Mouse (Mus musculus): ENCODE data around the gene Itga9.

The Itga9 gene

GRCm38 (mm10) chr9:118873031-118873430 lies 266.5 kb downstream of the Itga9 start:
- no peak for DNase-seq (ENCODE audit: extremely low spot score, low spot score)

GRCm38 (mm10) chr9:118873596-118873995 lies 267.1 kb downstream of the Itga9 start:
- DNase-seq (ENCODE audit: extremely low spot score, low spot score) = no peak

GRCm38 (mm10) chr9:118875705-118876104 lies 269.2 kb downstream of the Itga9 start:
- no peak for DNase-seq (ENCODE audit: extremely low spot score, low spot score)

GRCm38 (mm10) chr9:118876902-118877301 lies 270.4 kb downstream of the Itga9 start:
- DNase-seq (ENCODE audit: extremely low spot score, low spot score) = no peak

DNA sequence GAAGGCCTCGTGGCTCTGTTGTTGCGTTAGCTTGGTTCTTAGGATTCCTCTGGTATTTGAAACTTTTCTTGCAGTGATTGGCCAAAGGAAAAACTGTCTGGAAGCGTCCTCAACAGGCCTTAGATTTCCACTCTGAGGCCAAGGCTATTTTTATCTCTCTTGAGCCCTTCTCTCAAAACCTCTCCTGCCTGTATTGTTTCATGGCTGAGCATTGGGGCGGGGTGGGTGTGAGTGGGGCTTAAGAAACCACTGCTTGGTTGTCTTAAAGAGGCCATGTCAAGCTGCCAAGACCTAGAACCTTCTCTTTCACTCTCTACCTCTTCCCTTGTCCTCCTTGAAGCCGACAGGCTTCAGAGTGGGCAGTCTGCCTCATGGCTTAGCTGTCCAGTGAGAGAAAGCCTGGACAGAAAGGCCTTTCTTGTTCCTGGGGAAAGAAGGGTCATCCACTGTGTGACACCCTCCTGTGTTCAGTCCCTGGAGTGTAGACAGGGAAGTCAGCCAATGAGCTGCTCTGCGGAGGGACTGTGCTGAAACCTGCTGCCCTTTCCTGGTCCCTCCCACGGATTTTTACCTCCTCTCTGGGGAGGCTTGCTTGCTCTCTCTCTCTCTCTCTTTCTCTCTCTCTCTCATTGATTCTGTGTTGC lies 271.0 kb downstream of the Itga9 start:
- DNase-seq (ENCODE audit: extremely low spot score, low spot score) = no peak

DNA sequence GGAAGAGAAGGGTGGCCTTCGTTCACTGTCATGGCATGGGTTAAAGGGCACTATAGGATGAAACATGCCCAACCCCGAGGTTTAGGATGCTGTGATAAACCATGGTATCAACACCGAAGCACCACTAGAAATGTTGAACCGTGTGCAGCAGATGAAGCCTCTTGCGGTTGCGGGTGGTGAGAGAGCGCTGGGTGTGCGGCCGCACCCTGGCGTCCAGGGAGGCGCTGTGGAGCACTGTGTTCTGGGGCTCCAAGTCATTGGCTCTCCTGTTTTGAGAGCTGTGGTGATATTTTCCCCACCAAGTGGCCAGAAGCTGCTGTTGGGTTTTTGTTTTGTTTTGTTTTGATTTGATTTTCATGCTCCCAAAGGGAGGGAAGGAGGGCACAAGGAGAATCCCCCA lies 272.1 kb downstream of the Itga9 start:
- no peak for DNase-seq (ENCODE audit: extremely low spot score, low spot score)

DNA sequence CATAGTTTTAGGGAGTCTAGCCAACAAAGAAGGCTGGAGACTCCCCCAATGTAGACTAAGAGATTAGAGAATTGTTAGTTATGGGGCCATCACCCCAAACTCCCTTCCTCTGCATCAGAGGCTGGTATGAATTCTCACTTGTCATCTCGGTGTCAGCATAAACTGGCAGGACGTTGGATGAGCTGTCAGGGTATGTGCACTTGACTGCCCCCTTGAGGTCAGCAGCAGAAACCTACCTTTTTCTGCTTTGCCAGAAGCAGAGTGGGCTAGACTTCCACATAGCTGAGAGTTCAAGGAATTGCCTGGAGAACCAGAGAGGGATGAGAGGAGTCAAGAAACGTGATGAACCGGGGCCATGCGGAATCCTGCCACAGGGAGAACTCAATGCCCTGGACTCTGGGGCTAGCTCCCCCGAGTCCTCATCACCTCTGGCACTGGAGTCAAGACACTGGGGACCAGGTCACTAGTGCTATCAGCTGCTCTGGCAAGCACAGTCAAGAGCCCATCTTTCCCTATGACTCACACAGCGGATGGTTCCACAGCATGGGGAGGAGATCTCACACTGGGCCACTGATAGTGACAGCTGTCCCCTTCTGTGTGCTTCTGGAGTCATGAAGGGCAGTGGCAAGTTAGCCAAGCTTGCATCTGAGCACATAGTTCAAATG lies 274.9 kb downstream of the Itga9 start:
- no peak for DNase-seq (ENCODE audit: extremely low spot score, low spot score)

- no peak for DNase-seq (ENCODE audit: extremely low spot score, low spot score)
Measured at GRCm38 (mm10) chr9:118881946-118882284, 275.4 kb downstream of the Itga9 start.

- no peak for DNase-seq (ENCODE audit: extremely low spot score, low spot score)
Measured at GRCm38 (mm10) chr9:118883150-118883549, 276.7 kb downstream of the Itga9 start.

- DNase-seq (ENCODE audit: extremely low spot score, low spot score) = no peak
Measured at GRCm38 (mm10) chr9:118885785-118886184, 279.3 kb downstream of the Itga9 start.

DNA sequence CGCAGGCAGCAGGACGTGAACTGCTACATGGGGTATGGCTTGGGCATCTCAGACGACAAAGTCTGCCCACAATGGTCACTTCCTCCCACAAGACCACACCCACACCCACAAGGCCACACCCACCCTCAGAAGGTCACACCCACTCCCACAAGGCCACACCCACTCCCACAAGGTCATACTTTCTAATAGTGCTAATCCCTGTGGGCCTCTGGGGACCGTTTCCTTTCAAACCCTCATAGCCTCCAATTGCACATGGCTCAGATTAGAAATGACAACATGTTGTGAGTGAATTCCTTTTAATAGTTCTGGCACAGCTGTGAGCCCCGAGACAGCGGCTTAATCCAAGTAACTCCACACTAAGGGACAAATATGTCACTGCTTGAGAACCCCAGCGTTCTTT lies 280.7 kb downstream of the Itga9 start:
- DNase-seq (ENCODE audit: extremely low spot score, low spot score) = no peak

DNA sequence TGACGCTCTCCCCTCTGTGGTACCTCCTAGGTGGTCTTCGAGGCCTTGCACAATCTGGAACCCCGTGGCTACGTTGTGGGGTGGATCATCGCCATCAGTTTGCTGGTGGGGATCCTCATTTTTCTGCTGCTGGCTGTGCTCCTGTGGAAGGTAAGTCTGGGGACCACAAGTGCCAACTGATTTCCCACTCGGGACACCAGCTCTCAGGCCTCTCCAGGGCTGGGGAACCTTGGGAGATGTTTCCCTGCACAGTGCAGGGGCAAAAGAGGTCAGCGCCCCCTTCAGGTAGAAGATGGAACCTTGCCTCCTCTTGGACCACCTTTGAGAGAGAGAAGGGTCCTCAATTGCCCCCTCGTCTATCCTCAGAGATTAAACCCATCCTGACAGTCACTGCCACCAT lies 281.2 kb downstream of the Itga9 start:
- no peak for DNase-seq (ENCODE audit: extremely low spot score, low spot score)

DNA sequence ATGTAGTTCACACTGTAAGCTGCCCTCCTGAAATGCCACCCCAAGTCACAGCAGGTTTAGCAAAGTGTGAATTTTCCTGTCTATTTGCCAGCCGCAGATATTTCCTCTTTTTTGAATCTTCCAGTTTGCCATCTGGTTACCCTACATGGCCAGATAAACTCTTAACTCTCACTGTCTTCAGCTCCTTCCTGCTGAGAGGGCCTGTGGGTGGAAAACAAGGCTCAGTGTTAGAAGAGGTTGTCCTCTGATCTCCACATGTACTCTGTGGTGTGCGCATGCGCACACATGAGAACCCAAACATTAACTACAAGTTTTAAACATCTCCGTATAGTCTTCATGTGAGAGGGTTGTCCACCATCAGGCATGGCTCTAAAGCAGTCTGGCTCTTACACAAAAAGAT lies 283.7 kb downstream of the Itga9 start:
- DNase-seq (ENCODE audit: extremely low spot score, low spot score) = no peak

- no peak for DNase-seq (ENCODE audit: extremely low spot score, low spot score)
Measured at GRCm38 (mm10) chr9:118890645-118891044, 284.2 kb downstream of the Itga9 start.

- no peak for DNase-seq (ENCODE audit: extremely low spot score, low spot score)
Measured at GRCm38 (mm10) chr9:118891068-118891467, 284.6 kb downstream of the Itga9 start.

- DNase-seq (ENCODE audit: extremely low spot score, low spot score) = no peak
Measured at GRCm38 (mm10) chr9:118891593-118891992, 285.1 kb downstream of the Itga9 start.

DNA sequence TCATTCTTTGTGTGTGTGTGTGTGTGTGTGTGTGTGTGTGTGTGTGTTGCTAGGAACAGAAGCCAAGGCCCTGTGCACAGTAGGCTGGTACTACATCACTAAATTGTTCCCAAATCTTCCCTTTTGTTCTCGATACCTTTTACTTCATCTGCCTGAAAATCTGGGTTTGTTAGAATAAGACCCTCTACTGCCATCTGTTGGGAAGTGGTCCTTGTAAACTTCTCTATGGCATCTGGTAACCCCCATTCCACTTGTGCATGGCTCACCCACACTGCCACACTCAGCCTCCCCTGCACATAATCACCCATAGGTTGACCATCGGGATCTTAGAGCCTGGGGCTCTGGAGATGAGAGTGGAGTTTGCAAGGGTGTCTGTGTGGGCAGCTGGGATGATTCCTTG lies 288.6 kb downstream of the Itga9 start:
- no peak for DNase-seq (ENCODE audit: extremely low spot score, low spot score)

DNA sequence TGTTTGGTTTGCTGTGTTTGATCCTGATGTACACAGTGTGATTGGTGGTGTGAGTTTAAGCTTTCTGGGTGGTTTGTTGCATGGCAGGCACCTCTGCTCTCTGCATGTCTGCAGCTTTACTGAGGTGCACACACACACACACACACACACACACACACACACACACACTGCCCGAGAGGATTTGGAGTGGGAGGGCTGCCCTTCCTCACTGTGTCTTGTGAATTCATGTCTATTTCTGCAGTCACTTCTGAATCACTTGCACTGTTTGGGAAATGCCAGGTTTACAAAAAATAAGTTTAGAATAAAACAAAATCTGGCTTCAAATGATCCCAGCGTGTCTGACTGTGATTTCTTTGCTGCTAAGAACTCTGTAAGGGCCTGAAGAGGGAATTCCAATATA lies 294.2 kb downstream of the Itga9 start:
- no peak for DNase-seq (ENCODE audit: extremely low spot score, low spot score)

- DNase-seq (ENCODE audit: extremely low spot score, low spot score) = no peak
Measured at GRCm38 (mm10) chr9:118901917-118902316, 295.4 kb downstream of the Itga9 start.

DNA sequence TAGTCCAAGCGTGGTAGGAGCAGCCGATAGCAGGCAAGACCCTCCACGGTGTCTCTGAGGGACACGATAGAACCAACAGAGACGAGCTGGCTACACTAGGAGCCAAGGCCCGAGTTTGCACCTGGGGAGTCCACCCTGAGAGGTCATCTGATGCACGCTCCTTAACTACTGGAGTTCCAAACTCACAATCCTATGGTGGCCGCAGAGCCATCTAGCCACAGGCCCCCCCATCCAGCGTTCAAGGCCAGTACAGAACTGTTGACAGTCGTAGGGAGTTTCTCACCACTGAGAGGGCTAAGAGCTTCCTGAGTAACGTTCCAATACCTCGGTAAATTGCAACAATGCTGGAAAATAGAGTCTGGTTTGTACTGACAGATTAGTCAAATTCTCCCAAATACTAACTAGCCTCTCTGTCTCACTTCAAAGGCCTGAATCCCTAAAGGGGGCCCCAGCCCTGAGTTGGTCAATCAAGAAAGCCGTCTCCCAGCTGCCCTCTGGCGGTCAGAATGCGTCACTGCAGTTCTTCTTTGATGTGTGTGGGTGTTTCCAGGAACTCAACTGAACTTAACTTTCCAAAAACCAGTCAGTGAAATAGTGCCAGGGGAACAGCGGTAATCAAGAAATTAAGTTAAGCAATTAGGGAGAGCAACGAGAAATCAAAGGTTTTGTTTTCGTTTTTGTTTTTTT lies 301.6 kb downstream of the Itga9 start:
- peak; percentile 90 for DNase-seq (ENCODE audit: extremely low spot score, low spot score)

DNA sequence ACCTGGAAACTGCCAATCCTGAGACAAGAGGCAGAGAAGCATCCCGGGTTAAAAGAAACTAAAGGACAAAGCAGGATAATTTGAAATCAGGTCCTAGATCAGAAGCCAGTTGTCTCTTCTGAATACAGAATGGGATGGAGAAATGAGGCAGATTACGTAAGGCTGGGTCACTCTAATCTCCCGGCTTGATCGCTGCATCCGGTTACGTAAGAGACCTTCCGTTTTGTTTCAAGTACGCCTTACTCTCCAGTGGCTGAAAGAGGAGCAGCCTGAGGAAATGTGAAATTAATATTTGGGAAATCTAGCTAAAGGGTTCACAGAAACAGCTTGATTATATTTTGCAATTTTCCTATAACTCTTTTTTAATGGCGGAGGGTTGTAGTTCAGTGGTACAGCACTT lies 306.6 kb downstream of the Itga9 start:
- no peak for DNase-seq (ENCODE audit: extremely low spot score, low spot score)

DNA sequence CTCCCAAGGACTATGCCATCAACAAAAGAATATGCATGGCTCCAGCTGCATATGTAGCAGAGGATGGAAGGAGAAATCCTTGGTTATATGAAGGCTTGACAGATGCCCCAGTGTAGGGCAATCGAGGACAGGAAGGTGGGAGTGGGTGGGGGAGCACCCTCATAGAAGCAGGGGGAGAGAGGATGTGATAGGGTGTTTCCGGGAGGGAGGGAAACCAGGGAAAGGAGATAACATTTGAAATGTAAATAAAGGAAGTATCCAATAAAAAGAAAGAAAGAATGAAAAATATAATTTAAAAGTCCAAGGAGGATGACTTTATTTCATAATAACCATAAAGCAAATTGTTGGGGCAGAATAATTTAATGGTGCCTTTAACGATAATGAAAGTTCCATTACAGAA lies 307.1 kb downstream of the Itga9 start:
- no peak for DNase-seq (ENCODE audit: extremely low spot score, low spot score)

DNA sequence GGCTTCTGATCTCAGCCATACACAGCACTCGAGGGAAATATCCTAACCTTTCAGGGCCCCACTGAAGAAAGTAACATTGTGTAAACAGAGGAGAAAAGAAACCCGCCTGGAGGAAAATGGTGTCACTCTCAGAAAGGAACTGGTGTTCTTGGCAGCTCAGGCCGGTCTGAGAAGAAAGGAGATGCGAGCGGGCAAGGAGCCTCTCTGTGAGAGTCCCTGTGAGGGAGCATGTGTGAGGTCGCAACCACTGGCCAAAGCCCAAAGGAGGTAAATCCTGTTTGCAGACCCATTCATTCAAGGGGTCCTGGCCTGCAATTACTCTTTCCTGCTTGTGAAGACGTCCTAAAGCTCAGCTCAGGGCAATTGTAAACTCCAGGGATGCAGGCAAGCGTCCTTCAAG lies 308.1 kb downstream of the Itga9 start:
- DNase-seq (ENCODE audit: extremely low spot score, low spot score) = no peak

All from neural tube, embryonic 10.5 days (tissue).